Mouse (Mus musculus): ENCODE data around the gene Rpe65. TPM values are rescaled to one million over a fixed set of nuclear protein-coding genes. Genes with fewer than 3 reads are reported as not detected.

The Rpe65 gene
- not detected for total RNA-seq (2021)
- long read RNA-seq, experiment 1, result 0 reads
- long read RNA-seq, experiment 2, result 0 reads

GRCm38 (mm10) chr3:159598875-159599274 is at the start of gene Rpe65:
Rpe65 (plus strand) TSS chr3:159599175.
- no peak for DNase-seq (ENCODE audit: low spot score in 2 of 2)

- no peak for DNase-seq (ENCODE audit: low spot score in 2 of 2)
These were observed 48.8 kb upstream of the Rpe65 start for GRCm38 (mm10) chr3:159550224-159550623.

- DNase-seq (ENCODE audit: low spot score in 2 of 2), result no peak
These were observed 16.0 kb downstream of the Rpe65 start for GRCm38 (mm10) chr3:159614977-159615376.

- DNase-seq (ENCODE audit: low spot score in 2 of 2), result no peak
These were observed 22.1 kb downstream of the Rpe65 start for GRCm38 (mm10) chr3:159621026-159621425.

GRCm38 (mm10) chr3:159624010-159624409 is 25.0 kb downstream of the Rpe65 start:
- DNase-seq (ENCODE audit: low spot score in 2 of 2), result no peak

GRCm38 (mm10) chr3:159660741-159661140 is 61.8 kb downstream of the Rpe65 start:
- no peak for DNase-seq (ENCODE audit: low spot score in 2 of 2)

GRCm38 (mm10) chr3:159663333-159663732 is 64.4 kb downstream of the Rpe65 start:
- no peak for DNase-seq (ENCODE audit: low spot score in 2 of 2)

Other genes with a start within 250 kb of the Rpe65 start
- under 1 TPM; 0.21 to 0.81 TPM for gene Depdc1a, start 103.7 kb upstream of the Rpe65 start, total RNA-seq (2021)
- gene Wls, start 240.5 kb downstream of the Rpe65 start, total RNA-seq (2021), result 10 to 100 TPM; 21.4 to 28.3 TPM

All from layer of hippocampus, postnatal 14 days (tissue).